9 mouse cellular contexts compared by ENCODE assay signal in genomic region chr12:30039565-30039964, GRCm38 (mm10).
DNase-seq lines count a peak whose midpoint lies in the region; ATAC-seq and TF ChIP-seq lines count a peak whose summit lies in the region.
"Had no signal": no experiment of that assay in that cellular context is flagged by ENCODE, and none has a peak within 500 bp of the region (broad histone marks: within the 10 kb centered on the region; RNA-seq: fewer than 3 reads in every experiment).

No protein-coding gene starts in this region.

- ATAC-seq in liver, embryonic 14.5 days (ENCODE audit: insufficient read depth), result no peak
- ATAC-seq in frontal cortex, adult (ENCODE audit: low TSS enrichment), result peak; percentile 92
- ATAC-seq in kidney, embryonic 16.5 days (ENCODE audit: low FRiP score, low TSS enrichment), result peak; percentile 40; the same call in 1 of the 2 replicates
- ATAC-seq in stomach, embryonic 14.5 days (ENCODE audit: insufficient number of reproducible peaks, insufficient read depth, low FRiP score, low read depth), result peak; percentile 33; the same call in 1 of the 2 replicates
- no peak for ATAC-seq in erythroid progenitor cell, adult 5-6 weeks (replicated peaks; ENCODE audit: low FRiP score, poor library complexity, severe bottlenecking)

- H3K36me3 ChIP-seq in liver, embryonic 14.5 days (replicated peaks; ENCODE audit: control insufficient read depth, insufficient read depth, low read depth), result no peaks in the 10 kb centered on the region
- H3K36me3 ChIP-seq in kidney, embryonic 16.5 days (ENCODE audit: insufficient read depth, low read length), result no peaks in the 10 kb centered on the region
- H3K36me3 ChIP-seq in stomach, embryonic 14.5 days (ENCODE audit: control insufficient read depth, insufficient read depth, low read length), result no peaks in the 10 kb centered on the region
- H3K36me3 ChIP-seq: limb, embryonic 15.5 days had no signal

- H3K4me2 ChIP-seq in liver, embryonic 14.5 days (ENCODE audit: low read depth), result no peak overlapping the region
- H3K4me2 ChIP-seq in kidney, embryonic 16.5 days (replicated peaks; ENCODE audit: low read depth, low read length), result no peak overlapping the region
- no peak overlapping the region for H3K4me2 ChIP-seq in stomach, embryonic 14.5 days (replicated peaks; ENCODE audit: low read depth, low read length)
- H3K4me2 ChIP-seq: limb, embryonic 15.5 days had no signal

- no peak overlapping the region for H3K9ac ChIP-seq in liver, embryonic 14.5 days (replicated peaks)
- no peak overlapping the region for H3K9ac ChIP-seq in kidney, embryonic 16.5 days (replicated peaks; ENCODE audit: low read length)
- H3K9ac ChIP-seq in stomach, embryonic 14.5 days (replicated peaks; ENCODE audit: low read depth, low read length), result no peak overlapping the region
- H3K9ac ChIP-seq: limb, embryonic 15.5 days had no signal

- no peaks in the 10 kb centered on the region for H3K27me3 ChIP-seq in liver, embryonic 14.5 days (ENCODE audit: control insufficient read depth, insufficient read depth, low read length)
- H3K27me3 ChIP-seq in kidney, embryonic 16.5 days (ENCODE audit: insufficient read depth, low read length), result no peaks in the 10 kb centered on the region
- no peaks in the 10 kb centered on the region for H3K27me3 ChIP-seq in stomach, embryonic 14.5 days (ENCODE audit: control insufficient read depth, insufficient read depth, low read length)
- H3K27me3 ChIP-seq: limb, embryonic 15.5 days had no signal

- no peaks in the 10 kb centered on the region for H3K9me3 ChIP-seq in liver, embryonic 14.5 days (ENCODE audit: control insufficient read depth, low read length)
- H3K9me3 ChIP-seq in kidney, embryonic 16.5 days (ENCODE audit: low read length), result no peaks in the 10 kb centered on the region
- no peaks in the 10 kb centered on the region for H3K9me3 ChIP-seq in stomach, embryonic 14.5 days (ENCODE audit: control insufficient read depth, low read depth, low read length)
- H3K9me3 ChIP-seq: limb, embryonic 15.5 days had no signal

- DNase-seq in liver, embryonic 14.5 days (ENCODE audit: low read depth in 3 of 3, low spot score in 3 of 3), result no peak
- no peak for DNase-seq in liver
- DNase-seq in brain, embryonic 14.5 days (ENCODE audit: low read depth), result peak; percentile 70
- peak; percentile 68 for DNase-seq in lung, postnatal 25 days (ENCODE audit: low spot score)

- TF ChIP-seq CTCF in liver, embryonic 14.5 days (IDR thresholded peaks at IDR 0.05; ENCODE audit: low read depth), result peak; percentile 64
- TF ChIP-seq CTCF in brain, embryonic 14.5 days (IDR thresholded peaks at IDR 0.05; ENCODE audit: borderline replicate concordance, extremely low read depth, insufficient read depth, insufficient read length), result peak; percentile 74

- H3K27ac ChIP-seq in liver, embryonic 14.5 days, result no peak overlapping the region
- H3K27ac ChIP-seq in kidney, embryonic 16.5 days (ENCODE audit: low read length), result peak overlapping the region; percentile 19; the same call in 1 of the 2 replicates
- H3K27ac ChIP-seq in stomach, embryonic 14.5 days (ENCODE audit: low read length), result peak overlapping the region; percentile 45; the same call in 1 of the 2 replicates
- H3K27ac ChIP-seq: limb, embryonic 15.5 days had no signal

- no peak for TF ChIP-seq POLR2A in brain, embryonic 14.5 days (IDR thresholded peaks at IDR 0.05; ENCODE audit: borderline replicate concordance, extremely low read depth, insufficient read depth, insufficient read length, poor library complexity, severe bottlenecking)

- H3K4me3 ChIP-seq in liver, embryonic 14.5 days (ENCODE audit: insufficient read depth in 1 of 2, low read depth in 2 of 2, low read length in 2 of 2), result no peak overlapping the region
- H3K4me3 ChIP-seq in kidney, embryonic 16.5 days (ENCODE audit: low read length), result no peak overlapping the region
- no peak overlapping the region for H3K4me3 ChIP-seq in stomach, embryonic 14.5 days (ENCODE audit: low read depth, low read length)
- H3K4me3 ChIP-seq: limb, embryonic 15.5 days had no signal

- TF ChIP-seq EP300 in liver, embryonic 14.5 days (IDR thresholded peaks at IDR 0.05; ENCODE audit: low read depth), result no peak

- H3K4me1 ChIP-seq in liver, embryonic 14.5 days (replicated peaks; ENCODE audit: control insufficient read depth in 2 of 2, insufficient read depth in 2 of 2, low read length in 1 of 2), result no peaks in the 10 kb centered on the region
- 0 out of 2 replicates have a peak, but pooled peaks cover 8% of the 10 kb centered on the region for H3K4me1 ChIP-seq in kidney, embryonic 16.5 days (ENCODE audit: insufficient read depth, low read length)
- H3K4me1 ChIP-seq in stomach, embryonic 14.5 days (ENCODE audit: control insufficient read depth, insufficient read depth, low read length), result peaks cover 3% of the 10 kb centered on the region; the same call in 1 of the 2 replicates

- 26% methylated on average over 4 of the region's 4 CpGs for WGBS in liver, embryonic 14.5 days (ENCODE audit: insufficient replicate concordance)
- 45% methylated on average over 4 of the region's 4 CpGs for WGBS in kidney, embryonic 16.5 days
- 37% methylated on average over 4 of the region's 4 CpGs for WGBS in stomach, embryonic 14.5 days

Comparison
In these comparisons a context has a peak if more than half of its experiments do, and no peak if none do; other contexts are left out.
1. ATAC-seq: peak in frontal cortex, adult (single experiment), kidney, embryonic 16.5 days (single experiment) and stomach, embryonic 14.5 days (single experiment); none in liver, embryonic 14.5 days (single experiment) and erythroid progenitor cell, adult 5-6 weeks (single experiment).
2. DNase-seq: peak in brain, embryonic 14.5 days (single experiment) and lung, postnatal 25 days (single experiment); none in liver, embryonic 14.5 days (0 of 3) and liver (single experiment).